27 mouse cellular contexts compared by ENCODE assay signal in the genomic region with DNA sequence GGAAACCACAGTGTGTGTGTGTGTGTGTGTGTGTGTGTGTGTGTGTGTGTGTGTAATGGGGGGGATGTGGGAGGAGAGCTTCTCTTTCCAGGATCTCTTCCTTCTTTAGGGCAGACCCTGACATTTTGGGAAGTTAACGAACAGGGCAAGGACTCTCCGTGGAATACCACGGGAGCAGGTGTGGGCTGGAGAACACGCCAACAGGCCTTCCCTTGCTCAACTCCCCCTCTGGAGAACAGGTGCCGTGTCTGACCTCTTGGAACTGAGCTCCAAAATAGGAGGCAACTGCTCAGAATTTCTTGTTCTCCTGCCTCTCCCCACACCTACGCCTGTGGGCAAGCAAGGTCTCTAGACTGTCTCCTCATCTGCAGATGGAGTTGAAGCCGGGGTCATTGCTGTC. TPM values are rescaled to one million over a fixed set of nuclear protein-coding genes. Genes with fewer than 3 reads are reported as not detected.
DNase-seq lines count a peak whose midpoint lies in the region; ATAC-seq and TF ChIP-seq lines count a peak whose summit lies in the region.
"Had no signal": no experiment of that assay in that cellular context is flagged by ENCODE, and none has a peak within 500 bp of the region (broad histone marks: within the 10 kb centered on the region; RNA-seq: fewer than 3 reads in every experiment).

No protein-coding gene starts in this region.

- no peaks in the 10 kb centered on the region for H3K9me3 ChIP-seq in midbrain, embryonic 10.5 days (replicated peaks)
- no peaks in the 10 kb centered on the region for H3K9me3 ChIP-seq in midbrain, embryonic 15.5 days
- H3K9me3 ChIP-seq: embryonic facial prominence, embryonic 13.5 days; embryonic facial prominence, embryonic 15.5 days; forebrain, embryonic 10.5 days; forebrain, embryonic 12.5 days; G1E had no signal

- peak overlapping the region; percentile 46; the same call in 1 of the 2 replicates for H3K27ac ChIP-seq in midbrain, embryonic 10.5 days (replicated peaks)
- no peak overlapping the region for H3K27ac ChIP-seq in midbrain, embryonic 15.5 days
- H3K27ac ChIP-seq: embryonic facial prominence, embryonic 13.5 days; embryonic facial prominence, embryonic 15.5 days; forebrain, embryonic 10.5 days; forebrain, embryonic 12.5 days had no signal

- H3K79me2 ChIP-seq in myocyte (ENCODE audit: control insufficient read depth, insufficient read depth) = no peaks in the 10 kb centered on the region

- no peak overlapping the region for H3K4me2 ChIP-seq in midbrain, embryonic 15.5 days
- H3K4me2 ChIP-seq in myocyte (ENCODE audit: low read depth) = peak overlapping the region; percentile 80
- H3K4me2 ChIP-seq: embryonic facial prominence, embryonic 13.5 days; embryonic facial prominence, embryonic 15.5 days; forebrain, embryonic 12.5 days had no signal

- ATAC-seq in midbrain, embryonic 15.5 days (replicated peaks) = no peak
- ATAC-seq: activated CD4-positive, CD25-positive, alpha-beta regulatory T cell, adult 4 months; CD4-positive, CD25-positive, alpha-beta regulatory T cell, adult 4 months had no signal

- H3ac ChIP-seq in myocyte (ENCODE audit: control insufficient read depth, insufficient read length) = no peak overlapping the region

- peaks cover 100% of the 10 kb centered on the region for H3K27me3 ChIP-seq in midbrain, embryonic 10.5 days (ENCODE audit: low read depth, poor library complexity, severe bottlenecking)
- H3K27me3 ChIP-seq in midbrain, embryonic 15.5 days (replicated peaks) = peaks cover 56% of the 10 kb centered on the region
- peaks cover 30% of the 10 kb centered on the region for H3K27me3 ChIP-seq in myocyte (ENCODE audit: control insufficient read depth, insufficient read depth, insufficient read length)

- no peak for TF ChIP-seq POLR2A in myocyte (IDR thresholded peaks at IDR 0.05; ENCODE audit: insufficient read length, low read depth)

- 82% methylated on average over 7 of the region's 7 CpGs for WGBS in midbrain, embryonic 10.5 days
- 73% methylated on average over 7 of the region's 7 CpGs for WGBS in midbrain, embryonic 15.5 days

- H3K4me3 ChIP-seq in midbrain, embryonic 10.5 days = no peak overlapping the region
- no peak overlapping the region for H3K4me3 ChIP-seq in midbrain, embryonic 15.5 days
- no peak overlapping the region for H3K4me3 ChIP-seq in myocyte
- H3K4me3 ChIP-seq: embryonic facial prominence, embryonic 13.5 days; embryonic facial prominence, embryonic 15.5 days; erythroblast, embryonic 14.5 days; forebrain, embryonic 10.5 days; forebrain, embryonic 12.5 days had no signal

- peaks cover 81% of the 10 kb centered on the region for H3K4me1 ChIP-seq in midbrain, embryonic 10.5 days
- H3K4me1 ChIP-seq in midbrain, embryonic 15.5 days = peaks cover 27% of the 10 kb centered on the region

- DNase-seq in cerebellum, postnatal 10 days = peak; percentile 28 to 34
- no peak for DNase-seq in cerebellum, postnatal 14 days
- no peak for DNase-seq in midbrain, embryonic 10.5 days (ENCODE audit: low spot score)
- peak; percentile 87 for DNase-seq in 416B (ENCODE audit: low read depth)
- no peak for DNase-seq in layer of hippocampus, adult 8-10 months (ENCODE audit: low spot score in 2 of 2)
- DNase-seq: adrenal gland, adult 8-10 months; cerebellum, adult 11-12 months; cerebellum, adult 2 months; cerebellum, adult 9-10 months; cerebellum, postnatal 25 days; embryo, embryonic 11 days had no signal

- H3K9ac ChIP-seq in midbrain, embryonic 15.5 days = no peak overlapping the region
- H3K9ac ChIP-seq: embryonic facial prominence, embryonic 13.5 days; embryonic facial prominence, embryonic 15.5 days; forebrain, embryonic 12.5 days had no signal

- no peaks in the 10 kb centered on the region for H3K36me3 ChIP-seq in midbrain, embryonic 10.5 days
- no peaks in the 10 kb centered on the region for H3K36me3 ChIP-seq in midbrain, embryonic 15.5 days (replicated peaks)
- no peaks in the 10 kb centered on the region for H3K36me3 ChIP-seq in myocyte (ENCODE audit: control insufficient read depth, insufficient read depth)
- H3K36me3 ChIP-seq: embryonic facial prominence, embryonic 13.5 days; embryonic facial prominence, embryonic 15.5 days; forebrain, embryonic 10.5 days; forebrain, embryonic 12.5 days; G1E had no signal

TF ChIP-seq in myocyte, 11 proteins besides CTCF, POLR2A, EP300 and RAD21:
- peak; percentile 57 to 89 (median 60) for TF ChIP-seq MYOG (IDR thresholded peaks at IDR 0.05; ENCODE audit: control insufficient read depth in 1 of 3, insufficient read depth in 1 of 3, insufficient read length in 2 of 3, low read depth in 2 of 3)
- TF ChIP-seq E2F4 (IDR thresholded peaks at IDR 0.05; ENCODE audit: insufficient read depth) = no peak
- peak; percentile 59 for TF ChIP-seq TCF12 (IDR thresholded peaks at IDR 0.05; ENCODE audit: insufficient read depth, poor library complexity, severe bottlenecking)
- TF ChIP-seq MAX (IDR thresholded peaks at IDR 0.05; ENCODE audit: low read depth) = no peak
- TF ChIP-seq POLR2AphosphoS2 (IDR thresholded peaks at IDR 0.05; ENCODE audit: insufficient read length, low read depth) = no peak
- TF ChIP-seq TCF3 (IDR thresholded peaks at IDR 0.05; ENCODE audit: insufficient read length, low read depth) = no peak
- TF ChIP-seq MYOD1 (IDR thresholded peaks at IDR 0.05; ENCODE audit: control insufficient read depth in 1 of 3, insufficient read length in 2 of 3, low read depth in 2 of 3) = peak in 2 of 3 experiments; percentile 82 to 95
- no peak for TF ChIP-seq USF1 (IDR thresholded peaks at IDR 0.05; ENCODE audit: low read depth)

RNA-seq across cellular contexts. Expression of a gene that starts 4.1 kb away (rescaled TPM):
- 7.2 and 11.1 TPM in 2 replicates for polyA plus RNA-seq in midbrain, embryonic 10.5 days (2016; fragmentation: Nextera tagmentation; extraction: Ambion mirVana)
- 0.88 and 0.89 TPM in 2 replicates for polyA plus RNA-seq in midbrain, embryonic 15.5 days (2015; fragmentation: Nextera tagmentation; extraction: Ambion mirVana)
- 0.01 TPM for polyA plus RNA-seq in myocyte (2012; fragmentation: generic; extraction: Trizol)
- not detected for total RNA-seq in layer of hippocampus, adult 8-10 months (2022)
- total RNA-seq: adrenal gland, adult 18-20 months; adrenal gland, adult 8-10 months; adrenal gland, postnatal 14 days; adrenal gland, postnatal 36 days; CH12.LX had no signal
- polyA plus RNA-seq: activated CD4-positive, CD25-positive, alpha-beta regulatory T cell, adult 4 months; CD4-positive, CD25-positive, alpha-beta regulatory T cell, adult 4 months; cerebellum, adult 2 months; cortical plate, adult 2 months; erythroblast, embryonic 14.5 days; G1E; Patski had no signal

RNA-seq across cellular contexts. Expression of a gene that starts 19.5 kb away (rescaled TPM):
- polyA plus RNA-seq in midbrain, embryonic 10.5 days (2016; fragmentation: Nextera tagmentation; extraction: Ambion mirVana) = 0.57 and 0.75 TPM in 2 replicates
- 0.69 and 1.1 TPM in 2 replicates for polyA plus RNA-seq in midbrain, embryonic 15.5 days (2015; fragmentation: Nextera tagmentation; extraction: Ambion mirVana)
- polyA plus RNA-seq in myocyte (2012; fragmentation: generic; extraction: Trizol) = 1.4 TPM
- 1 to 10 TPM; 2.3 to 5.7 (median 4.3) TPM for total RNA-seq in layer of hippocampus, adult 8-10 months (2022)
- polyA plus RNA-seq: erythroblast, embryonic 14.5 days; G1E had no signal

Comparison
In these comparisons a context has a peak if more than half of its experiments do, and no peak if none do; other contexts are left out.
1. DNase-seq: peak in cerebellum, postnatal 10 days (2 of 2) and 416B (single experiment); none in cerebellum, postnatal 14 days (0 of 2), midbrain, embryonic 10.5 days (single experiment) and layer of hippocampus, adult 8-10 months (0 of 2).